Mouse (Mus musculus) C2C12 (cell line): Measurements from ENCODE around the gene Cpsf4. TPM values are rescaled to one million over a fixed set of nuclear protein-coding genes. Genes with fewer than 3 reads are reported as not detected.

Source experiments
- H3K27me3 ChIP-seq: one replicate; pipeline ENCODE4 v1.6.1; 2011; ENCODE audit not compliant: control insufficient read depth, insufficient read depth, insufficient read length
- H3K36me3 ChIP-seq: one replicate; pipeline ENCODE4 v1.6.1; 2011; ENCODE audit not compliant: control insufficient read depth, insufficient read depth
- H3K4me3 ChIP-seq: one replicate; pipeline ENCODE4 v1.5.1; 2011; ENCODE audit warnings: mild to moderate bottlenecking, control low read depth; ENCODE audit not compliant: poor library complexity, insufficient read depth, severe bottlenecking
- H3K79me2 ChIP-seq: one replicate; pipeline ENCODE4 v1.6.1; 2011; ENCODE audit not compliant: control insufficient read depth, insufficient read depth
- H3K79me3 ChIP-seq: one replicate; pipeline ENCODE4 v1.6.1; 2011; ENCODE audit warnings: low read depth, control low read depth
- H3ac ChIP-seq: one replicate; pipeline ENCODE3; 2011; ENCODE audit warnings: low read depth; ENCODE audit not compliant: control insufficient read depth, insufficient read length
- CEBPB ChIP-seq: IDR thresholded peaks from one replicate; pipeline ENCODE4 v1.6.1; 2011; ENCODE audit warnings: low read depth, mild to moderate bottlenecking, control low read depth, moderate library complexity
- CTCF ChIP-seq: IDR thresholded peaks from one replicate; pipeline ENCODE4 v1.5.1; 2011; ENCODE audit not compliant: control insufficient read depth, insufficient read depth, insufficient read length
- FOSL1 ChIP-seq: IDR thresholded peaks from one replicate; pipeline ENCODE4 v1.8.0; 2011; ENCODE audit warnings: mild to moderate bottlenecking, low read length; ENCODE audit not compliant: poor library complexity, insufficient read depth, severe bottlenecking
- MAX ChIP-seq: IDR thresholded peaks from one replicate; pipeline ENCODE4 v1.6.1; 2011; ENCODE audit warnings: mild to moderate bottlenecking, control low read depth
- MYOD1 ChIP-seq: IDR thresholded peaks from one replicate; pipeline ENCODE4 v1.6.1; 2011; ENCODE audit warnings: low read depth; ENCODE audit not compliant: control insufficient read depth, insufficient read length
- MYOG ChIP-seq: IDR thresholded peaks from one replicate; pipeline ENCODE4 v1.6.1; 2011; ENCODE audit not compliant: control insufficient read depth, insufficient read length; ENCODE audit errors: extremely low read depth
- USF1 ChIP-seq: IDR thresholded peaks from one replicate; pipeline ENCODE4 v1.6.1; 2011; ENCODE audit warnings: low read depth, mild to moderate bottlenecking, control low read depth, moderate library complexity
- polyA plus RNA-seq: library from polyadenylated mRNA; unstranded; fragments of >200 nt; fragmentation: generic; extraction: Trizol; gene quantifications from one replicate; pipeline ENCODE4 v1.2.1, GENCODE M21; 2012; ENCODE audit warnings: missing spikeins

The Cpsf4 gene
- polyA plus RNA-seq, 1 experiment: 47.7 TPM

DNA sequence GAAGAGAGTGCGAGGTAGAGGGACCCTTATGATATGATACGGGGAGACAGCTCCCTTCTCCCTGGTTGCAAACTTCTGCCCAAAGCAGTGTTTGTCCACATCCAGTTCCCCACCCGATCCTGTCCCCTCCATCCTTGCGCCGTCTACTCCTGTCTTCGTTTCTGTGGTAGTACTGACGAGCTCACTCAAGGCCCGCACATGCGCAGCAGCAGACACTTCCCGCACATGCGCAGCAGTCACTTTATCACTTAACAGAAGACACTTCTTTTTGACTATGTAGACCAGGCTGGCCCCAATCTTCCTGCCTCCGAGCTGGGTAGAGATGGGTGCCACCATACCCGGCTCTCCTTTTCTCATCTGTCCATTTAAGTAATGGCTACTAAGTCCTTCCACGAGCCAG is 5.7 kb upstream of the Cpsf4 start:
- H3K79me3 ChIP-seq: no peaks in the 10 kb centered on the region
- no peak overlapping the region for H3ac ChIP-seq
- H3K4me3 ChIP-seq: no peak overlapping the region
- H3K27me3 ChIP-seq: no peaks in the 10 kb centered on the region
- peaks cover 38% of the 10 kb centered on the region for H3K36me3 ChIP-seq
- no peak for TF ChIP-seq CEBPB
- no peak for TF ChIP-seq USF1
- TF ChIP-seq MYOG: no peak
- TF ChIP-seq CTCF: no peak
- TF ChIP-seq MYOD1: no peak
- no peak for TF ChIP-seq MAX
- TF ChIP-seq FOSL1: no peak
- peaks cover 17% of the 10 kb centered on the region for H3K79me2 ChIP-seq

DNA sequence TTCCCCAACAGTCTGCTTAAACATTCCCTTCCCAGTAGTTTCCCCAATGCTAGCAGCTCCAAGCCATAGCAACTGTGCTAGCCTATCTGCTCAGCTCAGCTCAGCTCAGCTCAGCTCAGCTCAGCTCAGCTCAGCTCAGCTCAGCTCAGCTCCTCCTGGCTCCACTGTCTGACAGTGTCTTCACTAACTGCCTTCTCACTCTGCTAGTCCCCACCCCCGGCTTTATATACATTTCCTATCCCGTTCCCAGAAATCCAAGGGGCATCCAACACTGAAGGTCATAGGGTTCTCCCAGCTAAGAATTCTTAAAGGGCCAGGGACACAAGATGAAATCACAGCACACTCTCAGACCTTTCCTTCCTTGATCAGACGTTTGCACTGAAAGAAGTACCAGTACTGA is 2.3 kb upstream of the Cpsf4 start:
- no peak for TF ChIP-seq CTCF
- no peak for TF ChIP-seq CEBPB
- no peaks in the 10 kb centered on the region for H3K27me3 ChIP-seq
- no peak overlapping the region for H3ac ChIP-seq
- H3K79me2 ChIP-seq: peaks cover 47% of the 10 kb centered on the region
- H3K36me3 ChIP-seq: peaks cover 12% of the 10 kb centered on the region
- H3K79me3 ChIP-seq: peaks cover 24% of the 10 kb centered on the region
- H3K4me3 ChIP-seq: no peak overlapping the region

DNA sequence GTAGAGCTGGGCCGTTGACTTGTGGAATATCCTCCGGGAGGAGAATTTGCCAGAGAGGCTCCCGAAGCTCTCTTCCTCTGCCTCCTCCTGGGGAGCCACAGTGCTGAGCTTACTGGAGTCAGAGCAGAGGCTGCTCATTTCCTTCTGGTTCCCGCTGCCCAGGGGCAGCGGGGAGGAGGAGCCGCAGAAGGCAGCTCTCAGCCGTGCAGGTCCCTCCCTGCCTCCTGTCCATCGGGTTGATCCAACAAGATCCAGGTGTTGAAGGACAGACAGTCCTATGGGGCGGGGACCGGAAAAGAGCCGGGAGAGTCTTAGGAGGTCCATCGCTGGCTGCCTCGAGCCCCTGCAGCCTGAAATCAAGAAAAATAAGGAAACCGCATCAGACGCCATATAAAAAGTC is 1.8 kb upstream of the Cpsf4 start:
- no peak overlapping the region for H3K4me3 ChIP-seq
- peaks cover 52% of the 10 kb centered on the region for H3K79me2 ChIP-seq
- no peaks in the 10 kb centered on the region for H3K27me3 ChIP-seq
- TF ChIP-seq CEBPB (no peak), MYOG (no peak)
- peaks cover 25% of the 10 kb centered on the region for H3K79me3 ChIP-seq
- peaks cover 14% of the 10 kb centered on the region for H3K36me3 ChIP-seq
- H3ac ChIP-seq: no peak overlapping the region

DNA sequence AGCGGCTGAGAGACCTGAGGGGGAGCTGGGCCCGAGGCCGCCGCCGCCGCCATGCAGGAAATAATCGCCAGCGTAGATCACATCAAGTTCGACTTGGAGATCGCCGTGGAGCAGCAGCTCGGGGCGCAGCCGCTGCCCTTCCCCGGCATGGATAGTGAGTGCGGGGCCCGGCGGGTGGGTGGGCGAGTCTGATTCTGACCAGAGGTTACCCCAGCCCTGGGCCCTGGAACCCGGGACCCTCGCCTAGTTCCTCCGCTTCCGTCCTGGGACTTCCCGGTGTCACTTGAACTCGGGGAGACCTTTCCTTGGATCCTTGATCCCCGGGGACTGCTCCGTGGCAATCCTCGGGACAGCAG is 271 bp downstream of the Cpsf4 start:
- H3K27me3 ChIP-seq: no peaks in the 10 kb centered on the region
- H3ac ChIP-seq: peak overlapping the region; percentile 81
- H3K4me3 ChIP-seq: peak overlapping the region; percentile 95
- peaks cover 25% of the 10 kb centered on the region for H3K79me3 ChIP-seq
- TF ChIP-seq USF1 (no peak), FOSL1 (no peak), MAX (no peak), MYOD1 (no peak), CEBPB (no peak), MYOG (no peak), CTCF (no peak)
- H3K79me2 ChIP-seq: peaks cover 73% of the 10 kb centered on the region
- peaks cover 32% of the 10 kb centered on the region for H3K36me3 ChIP-seq

DNA sequence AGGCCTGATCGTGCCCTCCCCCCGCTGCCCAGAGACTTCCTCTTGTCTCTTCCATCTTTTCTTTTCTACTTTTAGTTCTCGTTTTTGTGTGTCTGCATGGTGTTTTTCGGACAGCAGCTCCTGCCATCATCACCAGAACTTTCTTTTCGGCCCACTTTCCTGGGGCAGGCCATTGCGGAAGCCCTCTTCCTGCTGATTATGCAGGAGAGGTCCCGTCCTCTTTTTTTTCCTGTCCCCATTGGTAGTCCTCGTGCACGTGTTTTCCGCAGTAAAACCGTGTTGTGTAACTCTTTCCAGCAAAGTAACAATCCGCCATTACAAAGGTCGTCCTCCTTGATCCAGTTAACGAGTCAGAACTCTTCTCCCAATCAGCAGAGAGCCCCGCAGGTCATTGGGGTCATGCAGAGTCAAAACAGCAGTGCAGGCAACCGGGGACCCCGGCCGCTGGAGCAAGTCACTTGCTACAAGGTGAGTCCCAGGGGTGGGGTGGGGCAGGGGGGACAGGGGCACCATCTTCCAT is 11.5 kb downstream of the Cpsf4 start:
- no peaks in the 10 kb centered on the region for H3K27me3 ChIP-seq
- peaks cover 72% of the 10 kb centered on the region for H3K36me3 ChIP-seq
- H3K79me3 ChIP-seq: peaks cover 5% of the 10 kb centered on the region
- peaks cover 10% of the 10 kb centered on the region for H3K79me2 ChIP-seq
- no peak overlapping the region for H3ac ChIP-seq
- no peak overlapping the region for H3K4me3 ChIP-seq
- TF ChIP-seq MYOD1: no peak
- no peak for TF ChIP-seq CEBPB
- TF ChIP-seq USF1: no peak
- no peak for TF ChIP-seq CTCF
- TF ChIP-seq MAX: no peak
- TF ChIP-seq MYOG: no peak
- no peak for TF ChIP-seq FOSL1

DNA sequence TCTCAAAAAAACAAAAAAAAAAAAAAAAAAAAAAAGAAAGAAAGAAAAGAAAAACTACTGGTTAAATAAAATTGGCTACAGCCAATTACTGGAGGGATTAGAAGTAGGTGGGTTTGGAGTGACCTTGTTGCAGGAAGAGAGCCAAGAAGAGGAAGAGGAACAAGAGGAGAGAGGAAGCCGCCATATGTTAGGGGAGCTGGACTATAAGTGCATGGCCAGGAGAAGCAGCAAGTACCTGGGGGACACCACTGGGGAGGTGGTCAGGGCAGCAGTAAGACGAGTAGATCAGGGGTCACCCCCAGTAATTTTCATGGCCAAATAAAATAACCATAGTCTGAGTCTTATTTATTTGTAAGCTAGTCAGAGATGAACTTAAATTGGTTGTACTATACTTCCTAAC is 18.2 kb downstream of the Cpsf4 start:
- no peak for TF ChIP-seq CEBPB
- TF ChIP-seq FOSL1: no peak
- TF ChIP-seq MAX: no peak
- TF ChIP-seq CTCF: no peak
- no peak for TF ChIP-seq USF1
- no peak for TF ChIP-seq MYOG
- Histone ChIP-seq H3K4me3 (no peak overlapping the region), H3ac (no peak overlapping the region), H3K27me3 (no peaks in the 10 kb centered on the region), H3K79me2 (peaks cover 49% of the 10 kb centered on the region), H3K79me3 (peaks cover 38% of the 10 kb centered on the region), H3K36me3 (peaks cover 58% of the 10 kb centered on the region)
